Mouse (Mus musculus) heart, adult 2 months (tissue): Measurements from ENCODE around the gene Dab1.

ENCODE experiments used
- CTCF ChIP-seq: fragments of 200-600 bp; IDR thresholded peaks from 2 replicates; pipeline ENCODE4 v1.8.1; 2022; ENCODE audit warnings: antibody characterized with exemption, mild to moderate bottlenecking, moderate library complexity
- EP300 ChIP-seq: fragments of 200-500 bp; IDR thresholded peaks from 2 replicates; pipeline ENCODE4 v1.6.1; 2011; ENCODE audit warnings: low read depth, low read length, control low read depth; ENCODE audit not compliant: insufficient read depth
- POLR2A ChIP-seq: fragments of 200-500 bp; IDR thresholded peaks from 2 replicates; pipeline ENCODE4 v1.6.1; 2011; ENCODE audit warnings: mild to moderate bottlenecking, low read depth, low read length, control low read depth; ENCODE audit not compliant: insufficient read depth

- no peak for TF ChIP-seq CTCF
- TF ChIP-seq POLR2A, result no peak
- no peak for TF ChIP-seq EP300
Measured at GRCm38 (mm10) chr4:103896806-103897205, 277.6 kb downstream of the Dab1 start.
